Mouse (Mus musculus): ENCODE results near the gene Alpl. TPM values are rescaled to one million over a fixed set of nuclear protein-coding genes. Genes with fewer than 3 reads are reported as not detected.

Gene Alpl
- 10 to 100 TPM in 3 of 4 experiments, 1 to 10 TPM in 1; 7.6 to 12.8 (median 11.6) TPM for total RNA-seq (2022)

- peak; percentile 18 to 36 for DNase-seq (ENCODE audit: low spot score in 2 of 2)
These were observed at the start of gene Alpl for GRCm38 (mm10) chr4:137795611-137796557. TSS of gene Alpl (minus strand) at chr4:137796384.

GRCm38 (mm10) chr4:137844656-137845055, 48.5 kb upstream of the Alpl start:
- peak; percentile 19 to 43 for DNase-seq (ENCODE audit: low spot score in 2 of 2)

DNA sequence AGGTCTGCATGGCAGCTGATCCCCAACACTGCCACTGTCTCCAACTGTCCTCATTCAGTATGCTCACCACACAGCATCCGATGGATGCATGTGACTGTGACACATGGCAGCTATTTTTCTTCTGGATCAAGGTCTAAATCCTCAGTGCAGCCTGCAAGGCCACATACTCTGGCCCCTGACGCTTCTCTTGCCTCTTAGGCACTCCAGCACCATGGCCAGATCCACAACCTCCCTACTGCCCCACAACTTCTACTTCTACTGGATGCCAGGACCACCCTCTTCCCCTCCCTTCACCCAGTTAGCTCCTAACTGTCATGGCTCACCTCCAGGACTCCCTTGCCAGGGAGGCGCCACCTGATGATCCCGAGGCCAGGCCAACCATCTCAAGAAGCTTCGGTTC, 43.3 kb upstream of the Alpl start:
- no peak for DNase-seq (ENCODE audit: low spot score in 2 of 2)

DNA sequence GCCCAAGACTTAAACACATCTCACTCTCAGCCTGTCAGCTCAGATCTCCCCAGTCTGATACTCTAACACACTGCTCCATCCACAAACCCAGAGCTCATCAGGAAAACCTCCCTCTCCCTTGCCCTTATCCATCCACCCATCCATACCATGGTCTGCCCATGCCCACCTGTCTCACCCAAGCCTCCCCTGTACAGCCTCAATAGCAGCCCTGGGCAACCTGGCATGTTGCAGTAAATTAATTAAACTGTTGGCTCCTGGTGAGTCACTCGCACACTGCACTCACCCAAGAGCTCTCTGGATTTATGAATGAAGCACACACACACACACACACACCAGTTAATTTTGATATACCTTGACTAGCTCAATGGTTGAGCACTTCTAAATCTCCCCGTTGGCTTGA, 42.6 kb upstream of the Alpl start:
- DNase-seq (ENCODE audit: low spot score in 2 of 2) = no peak

DNA sequence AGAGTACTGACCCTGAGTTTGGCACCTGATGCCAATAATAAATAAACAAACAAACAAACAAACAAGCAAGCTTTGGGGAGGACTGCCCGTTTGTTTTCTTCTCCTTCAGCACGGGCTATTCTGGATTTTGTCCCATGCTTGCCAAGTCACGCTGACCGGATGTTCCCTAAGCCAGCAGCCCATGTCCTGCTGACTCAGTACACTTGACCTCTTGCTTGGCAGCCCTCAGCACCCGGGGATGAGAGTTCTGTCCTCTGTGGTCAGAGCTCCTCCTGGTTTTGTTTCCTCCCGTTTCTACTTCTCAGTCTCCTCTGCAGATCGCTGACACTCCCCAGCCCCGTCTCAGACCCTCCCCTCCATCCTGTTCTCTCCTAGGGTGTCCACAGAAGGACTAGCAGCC, 41.6 kb upstream of the Alpl start:
- no peak for DNase-seq (ENCODE audit: low spot score in 2 of 2)

- no peak for DNase-seq (ENCODE audit: low spot score in 2 of 2)
These were observed 40.6 kb upstream of the Alpl start for GRCm38 (mm10) chr4:137836741-137837140.

GRCm38 (mm10) chr4:137835624-137836337, 39.6 kb upstream of the Alpl start:
- DNase-seq (ENCODE audit: low spot score in 2 of 2) = peak; percentile 42 to 77

DNA sequence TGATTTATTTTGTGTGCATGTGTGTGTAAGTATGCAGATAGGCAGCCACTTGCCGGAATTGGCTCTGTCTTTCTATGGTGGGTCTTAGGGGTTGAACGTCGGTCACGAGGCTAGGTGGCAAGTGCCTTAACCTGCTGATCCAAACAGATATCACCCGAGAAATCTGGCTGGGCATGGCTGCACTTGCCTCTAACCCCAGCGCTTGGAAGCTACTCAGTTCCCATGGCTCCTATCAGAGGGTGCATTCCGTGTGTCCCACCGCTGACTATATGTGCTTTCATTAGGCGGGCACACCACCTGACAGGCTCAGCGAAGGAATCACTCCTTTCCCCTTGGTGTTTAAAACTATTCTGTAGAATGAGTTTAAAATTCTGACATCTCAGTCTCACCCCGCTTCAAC, 35.4 kb upstream of the Alpl start:
- DNase-seq (ENCODE audit: low spot score in 2 of 2) = no peak

GRCm38 (mm10) chr4:137830380-137830779, 34.2 kb upstream of the Alpl start:
- no peak for DNase-seq (ENCODE audit: low spot score in 2 of 2)

DNA sequence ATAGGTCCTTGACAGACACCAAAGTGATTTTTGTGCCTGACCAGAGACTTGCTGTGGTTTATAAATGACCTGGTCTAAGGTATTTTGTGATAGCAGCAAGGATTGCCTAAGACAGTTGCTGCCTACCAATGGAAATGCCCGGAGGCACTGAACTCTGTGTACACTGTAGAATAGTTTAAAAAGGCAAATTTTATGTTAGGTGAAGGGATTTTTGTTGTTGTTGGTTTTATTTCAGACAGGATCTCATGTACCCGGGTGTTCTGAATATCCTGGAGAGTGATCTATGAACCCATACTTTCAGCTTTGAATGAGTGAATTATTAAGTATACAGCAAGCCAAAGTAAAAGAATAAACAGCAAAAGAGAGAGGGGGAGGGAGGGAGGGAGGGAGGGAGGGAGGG, 28.7 kb upstream of the Alpl start:
- DNase-seq (ENCODE audit: low spot score in 2 of 2) = no peak

DNA sequence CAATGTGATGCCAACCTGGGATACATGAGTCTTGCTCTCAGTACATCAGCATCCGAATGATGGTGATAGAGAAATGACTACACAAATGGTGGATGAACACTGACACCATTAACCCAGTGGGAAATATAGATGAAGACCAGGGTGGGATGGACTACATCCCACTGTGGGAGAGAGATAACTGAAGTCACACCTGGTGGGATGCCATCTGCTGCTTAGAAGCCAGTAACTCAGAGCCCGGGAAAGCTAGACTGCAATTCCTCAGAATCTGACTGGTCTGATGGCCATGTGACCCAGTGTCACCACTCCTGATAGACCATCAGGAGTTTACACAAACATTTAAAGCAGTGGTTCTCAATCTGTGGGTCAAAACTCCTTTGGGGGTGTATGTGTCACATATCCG, 27.4 kb upstream of the Alpl start:
- DNase-seq (ENCODE audit: low spot score in 2 of 2) = no peak

GRCm38 (mm10) chr4:137822537-137822936, 26.4 kb upstream of the Alpl start:
- DNase-seq (ENCODE audit: low spot score in 2 of 2) = no peak

- DNase-seq (ENCODE audit: low spot score in 2 of 2) = no peak
These were observed 24.5 kb upstream of the Alpl start for GRCm38 (mm10) chr4:137820721-137821120.

- no peak for DNase-seq (ENCODE audit: low spot score in 2 of 2)
These were observed 23.3 kb upstream of the Alpl start for GRCm38 (mm10) chr4:137819487-137819886.

DNA sequence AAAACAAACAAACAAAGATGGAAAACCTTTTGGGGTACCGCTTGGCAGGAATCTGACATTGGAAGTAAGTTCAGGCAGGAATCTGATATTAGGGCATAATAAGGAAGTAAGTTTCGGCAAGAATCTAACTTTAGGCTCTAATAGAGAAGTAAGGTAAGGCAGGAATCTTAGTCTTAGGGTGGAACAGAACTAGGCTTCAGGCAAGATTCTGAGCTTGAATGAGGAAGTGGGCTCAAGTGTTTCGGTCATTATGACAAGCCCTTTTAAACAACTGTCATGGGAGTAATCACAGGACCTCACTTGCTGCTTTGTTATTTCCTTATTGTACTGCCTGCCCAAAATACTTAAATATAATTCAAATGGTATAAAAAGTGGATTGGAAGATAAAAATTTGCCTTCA, 22.2 kb upstream of the Alpl start:
- no peak for DNase-seq (ENCODE audit: low spot score in 2 of 2)

- no peak for DNase-seq (ENCODE audit: low spot score in 2 of 2)
These were observed 20.0 kb upstream of the Alpl start for GRCm38 (mm10) chr4:137816216-137816615.

DNA sequence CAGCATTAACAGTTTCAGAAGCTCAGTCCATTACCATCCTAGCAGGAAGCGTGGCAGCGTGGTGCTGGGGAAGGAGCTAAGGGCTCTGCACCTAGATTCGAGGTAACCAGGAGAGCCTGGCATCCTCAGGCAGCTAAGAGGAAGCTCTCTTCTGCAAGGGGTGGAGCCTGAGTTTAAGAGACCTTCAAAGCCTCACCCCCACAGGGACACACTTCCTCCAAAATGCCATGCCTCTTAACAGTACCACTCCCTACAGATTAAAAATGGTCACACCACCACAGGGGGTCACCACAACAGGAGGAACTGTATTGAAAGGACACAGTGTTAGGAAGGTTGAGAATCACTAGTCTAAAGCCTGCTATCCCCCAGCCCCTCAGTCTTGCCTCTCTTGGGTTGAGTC, 19.3 kb upstream of the Alpl start:
- DNase-seq (ENCODE audit: low spot score in 2 of 2) = no peak

GRCm38 (mm10) chr4:137814140-137814539, 18.0 kb upstream of the Alpl start:
- no peak for DNase-seq (ENCODE audit: low spot score in 2 of 2)

DNA sequence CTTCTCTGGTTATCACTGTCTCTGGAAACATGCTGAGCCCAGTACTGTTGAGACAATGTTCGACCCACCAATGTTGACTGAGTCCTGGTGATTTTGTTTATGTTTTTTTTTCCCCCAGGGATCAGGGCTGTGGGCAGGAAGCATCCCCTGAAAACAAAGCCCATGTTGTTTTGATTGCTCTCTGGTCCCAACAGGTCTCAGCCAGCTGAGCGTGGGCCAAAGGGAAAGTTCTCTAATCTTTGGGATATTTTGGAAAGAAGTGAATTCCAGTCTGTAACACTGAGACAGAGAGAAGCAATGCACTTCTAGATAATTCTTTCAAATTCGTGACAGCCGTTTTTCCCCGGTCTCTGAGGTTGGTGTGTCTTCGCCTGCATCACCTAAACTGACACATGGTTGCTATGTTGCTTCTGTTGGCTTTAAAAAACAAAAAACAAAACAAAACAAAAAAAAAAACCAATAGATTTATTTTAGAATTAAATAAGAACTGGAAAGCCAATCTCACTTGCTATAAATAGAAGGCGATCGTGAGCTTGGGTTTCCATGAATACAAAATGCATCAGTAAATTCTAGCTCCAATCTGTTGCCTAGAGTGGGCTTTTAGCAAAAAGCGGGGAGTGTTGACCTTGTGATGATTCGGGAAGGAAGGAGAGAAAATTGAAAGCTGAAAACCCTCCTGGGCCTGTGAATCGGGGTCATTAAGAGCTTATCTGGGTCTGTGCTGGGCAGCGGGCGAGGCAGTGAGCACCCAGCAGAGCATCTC, 16.9 kb upstream of the Alpl start:
- no peak for DNase-seq (ENCODE audit: low spot score in 2 of 2)

DNA sequence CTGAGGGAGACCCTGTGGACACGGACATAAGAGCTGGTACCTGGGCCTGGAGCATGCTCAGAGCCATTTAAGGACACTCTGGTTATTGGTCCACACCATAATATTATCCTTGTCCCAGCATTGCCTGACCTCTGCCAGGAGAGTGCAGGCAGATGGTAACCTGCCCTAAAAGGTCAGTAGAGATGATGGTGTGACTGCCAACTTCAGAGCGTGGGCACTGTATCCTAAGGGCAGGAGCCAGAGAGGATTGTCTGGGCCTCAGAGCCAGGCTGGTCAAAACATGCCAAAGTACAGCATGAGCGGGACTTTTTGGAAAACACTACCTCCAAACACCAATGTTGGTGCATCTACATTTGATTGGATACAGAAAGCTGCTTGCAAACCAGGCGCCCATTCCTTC, 13.8 kb upstream of the Alpl start:
- DNase-seq (ENCODE audit: low spot score in 2 of 2) = no peak

DNA sequence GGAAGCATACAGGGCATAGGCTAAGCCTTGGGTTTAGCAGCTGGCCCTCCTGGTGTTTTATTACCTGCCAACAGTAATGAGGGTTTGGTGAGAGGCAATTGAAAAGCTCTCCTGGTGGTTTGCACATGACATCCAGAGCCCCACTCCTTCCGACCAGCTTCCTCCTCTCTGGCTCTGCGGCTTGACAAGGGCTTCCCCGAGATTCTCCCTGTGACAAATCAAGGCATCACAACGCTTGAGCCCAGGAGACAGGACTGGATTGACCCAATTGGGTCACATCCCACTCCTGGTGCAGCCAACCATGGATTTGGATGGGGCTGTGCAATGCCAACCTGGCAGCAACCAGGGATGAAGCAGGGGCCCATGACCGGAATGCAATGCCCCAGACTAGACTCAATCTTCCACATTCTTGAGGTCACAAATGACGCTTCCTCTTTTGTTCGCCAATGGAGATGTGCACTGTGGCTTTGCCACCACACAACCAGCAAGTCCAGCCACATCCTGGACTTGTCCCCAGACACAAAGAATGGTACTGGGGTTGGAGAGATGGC, 11.2 kb upstream of the Alpl start:
- no peak for DNase-seq (ENCODE audit: low spot score in 2 of 2)

GRCm38 (mm10) chr4:137801196-137801595, 5.0 kb upstream of the Alpl start:
- no peak for DNase-seq (ENCODE audit: low spot score in 2 of 2)

Data from left cerebral cortex, adult 8-10 months (tissue).